Mouse (Mus musculus) cerebellum, postnatal 36 days (tissue): ENCODE measurements around the gene Ethe1.
A peak's percentile ranks its signal among the peaks of the same experiment; 100 is the strongest.

Source experiments
- DNase-seq, 2 experiments: peaks; one replicate each; pipeline ENCODE4 v3.0.0; 2021 to 2022; ENCODE audit warnings: mixed read lengths in 2 of 2

Gene Ethe1

DNA sequence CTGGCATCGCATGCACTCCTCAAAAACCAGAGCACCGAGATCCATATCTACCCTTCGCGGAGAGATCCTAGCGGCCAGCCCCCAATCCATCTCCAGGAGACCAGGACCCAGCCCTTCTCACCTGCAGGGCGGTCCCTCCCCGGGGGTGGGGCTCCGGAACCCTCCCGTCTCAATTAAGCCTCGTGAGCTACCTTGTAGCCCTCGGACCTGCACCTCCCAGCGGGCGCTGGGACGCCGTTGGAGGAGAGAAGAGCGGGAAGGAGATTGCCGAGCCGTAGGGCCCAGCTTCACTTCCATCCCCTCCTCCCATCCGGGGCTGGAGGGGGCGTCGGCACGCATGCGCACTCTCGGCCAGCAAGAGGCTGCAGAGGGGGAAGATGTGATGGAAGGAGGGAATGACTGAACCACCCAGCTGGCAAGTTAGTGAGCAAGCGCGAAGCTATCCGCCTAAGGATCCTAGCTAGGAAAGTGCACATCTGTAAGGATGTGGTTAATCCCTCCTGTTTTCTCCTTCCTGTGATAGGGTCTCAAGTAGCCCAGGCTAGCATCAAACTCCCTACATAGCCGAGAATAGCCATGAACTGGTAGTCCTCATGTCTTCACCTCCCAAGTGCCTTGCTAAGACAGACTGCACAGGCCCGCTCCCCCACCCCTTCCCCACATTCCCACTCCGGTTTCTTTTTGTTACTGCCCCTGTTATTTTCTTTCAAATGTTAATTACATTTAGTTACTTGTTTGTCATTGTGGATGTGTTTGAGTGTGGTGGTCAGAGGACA, at the start of gene Ethe1, which contains the start of gene Zfp575:
Ethe1 (plus strand) TSS at position 214 of the 776 bp plus-strand sequence.
Zfp575 (minus strand) TSS at position 312 of the 776 bp plus-strand sequence.
- DNase-seq = peak; percentile 27 to 63

GRCm38 (mm10) chr7:24537591-24537990, 49.8 kb upstream of the Ethe1 start:
- DNase-seq = peak; percentile 79 to 82

GRCm38 (mm10) chr7:24538154-24538553, 49.2 kb upstream of the Ethe1 start:
- no peak for DNase-seq

GRCm38 (mm10) chr7:24538701-24539100, 48.6 kb upstream of the Ethe1 start:
- DNase-seq = no peak

- no peak for DNase-seq
Observed at GRCm38 (mm10) chr7:24539686-24540085, 47.7 kb upstream of the Ethe1 start.

GRCm38 (mm10) chr7:24544506-24544905, 42.8 kb upstream of the Ethe1 start:
- no peak for DNase-seq

- peak in 1 of 2 experiments; percentile 17 for DNase-seq
Observed at GRCm38 (mm10) chr7:24546068-24546614, 41.2 kb upstream of the Ethe1 start, which contains the start of the genes Pinlyp and Xrcc1. Gene Pinlyp (minus strand): TSS chr7:24546118. Gene Xrcc1 (plus strand): TSS chr7:24546289.

DNA sequence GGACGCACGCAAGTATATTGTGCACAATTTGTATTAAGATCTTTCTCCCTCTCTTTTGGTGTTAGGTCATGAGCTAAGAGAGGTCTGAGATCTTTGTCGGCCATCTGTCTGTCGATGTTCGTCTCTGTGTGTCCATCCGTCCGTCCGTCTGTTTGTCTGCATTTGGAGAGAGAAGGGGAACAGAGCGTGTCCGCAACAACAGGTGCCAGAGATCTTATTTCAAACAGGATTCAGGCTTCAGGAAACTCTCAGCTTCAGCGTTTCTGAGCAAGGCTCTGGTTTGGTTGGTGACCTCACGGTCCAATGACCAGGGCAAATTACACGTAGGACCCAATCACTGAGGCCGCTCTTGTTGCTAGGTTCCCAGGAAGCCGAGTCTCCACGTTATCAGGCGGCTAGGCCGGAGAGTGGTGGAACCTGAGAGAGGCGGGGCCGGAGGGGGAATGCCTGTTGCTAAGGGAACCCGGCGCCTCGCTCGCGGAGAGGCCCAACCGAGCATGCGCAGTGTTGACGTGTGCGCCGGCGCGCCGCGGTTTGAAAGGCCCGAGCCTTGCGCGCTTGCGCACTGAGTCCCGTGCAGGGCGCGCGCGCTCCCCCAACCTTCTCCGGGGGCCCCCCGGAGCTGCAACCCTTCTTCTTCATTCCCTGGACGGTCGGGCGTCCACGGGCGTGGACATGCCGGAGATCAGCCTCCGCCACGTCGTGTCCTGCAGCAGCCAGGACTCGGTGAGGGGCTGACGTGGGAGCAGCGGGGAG, 40.5 kb upstream of the Ethe1 start:
- peak; percentile 98 to 99 for DNase-seq

GRCm38 (mm10) chr7:24547534-24548036, 39.8 kb upstream of the Ethe1 start:
- peak in 1 of 2 experiments; percentile 26 for DNase-seq

GRCm38 (mm10) chr7:24551985-24552759, 35.2 kb upstream of the Ethe1 start:
- no peak for DNase-seq

DNA sequence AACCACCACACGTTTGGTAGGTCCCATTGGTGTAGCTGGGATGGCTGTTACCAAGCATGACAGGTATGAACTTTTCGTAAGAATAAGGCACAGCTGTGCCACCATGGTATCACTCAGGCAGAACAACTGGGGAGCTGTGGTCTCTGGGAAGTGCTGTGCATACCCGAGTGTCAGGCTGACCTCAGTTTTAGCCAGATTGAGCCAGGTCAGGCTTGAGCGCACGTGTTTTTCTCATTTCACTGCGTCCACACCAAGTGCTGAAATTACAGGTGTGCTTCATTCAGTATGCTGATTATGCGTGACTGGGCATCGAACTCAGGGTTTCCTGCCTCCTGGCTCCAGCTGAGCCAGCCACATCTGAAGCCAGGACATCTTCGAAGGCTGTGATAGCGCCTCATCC, 31.6 kb upstream of the Ethe1 start:
- no peak for DNase-seq

DNA sequence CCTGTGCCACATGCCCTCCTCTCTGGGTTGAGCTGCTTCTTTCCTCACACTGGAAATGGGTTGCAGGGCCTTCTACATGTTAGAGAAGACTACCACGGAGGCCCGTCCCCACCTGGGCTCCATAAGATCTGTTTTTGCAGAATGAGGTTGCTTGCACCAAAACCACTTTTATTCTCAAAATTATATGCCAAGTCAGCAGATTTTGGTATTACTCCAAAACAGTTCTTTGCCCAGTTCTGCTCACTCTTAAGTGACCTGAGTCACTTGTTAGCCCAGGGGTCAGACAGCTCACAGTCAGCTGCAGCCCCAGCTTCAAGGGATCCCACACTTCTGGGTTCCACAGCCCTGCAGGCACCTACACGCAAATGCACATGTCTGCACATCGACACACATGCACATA, 25.9 kb upstream of the Ethe1 start:
- no peak for DNase-seq

- DNase-seq = no peak
Observed at GRCm38 (mm10) chr7:24563191-24563836, 24.0 kb upstream of the Ethe1 start.

DNA sequence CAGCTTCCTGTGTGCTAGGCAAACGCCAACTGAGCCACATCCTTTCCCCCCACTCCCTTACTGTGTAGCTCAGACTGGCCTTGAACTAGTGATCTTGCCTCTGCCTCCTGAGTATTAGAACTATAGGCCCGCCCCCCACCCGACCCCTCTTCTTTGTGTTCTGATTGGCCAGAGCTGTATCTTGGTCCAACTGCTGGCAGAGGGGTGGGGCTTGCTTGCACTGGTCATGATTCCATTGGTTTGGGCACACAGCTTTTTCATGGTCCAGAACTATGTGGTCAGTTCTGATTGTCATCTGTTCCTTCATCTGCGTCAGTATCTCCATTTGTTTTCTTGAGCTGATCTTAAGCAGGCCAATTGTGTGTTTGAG, 23.5 kb upstream of the Ethe1 start:
- DNase-seq = no peak

DNA sequence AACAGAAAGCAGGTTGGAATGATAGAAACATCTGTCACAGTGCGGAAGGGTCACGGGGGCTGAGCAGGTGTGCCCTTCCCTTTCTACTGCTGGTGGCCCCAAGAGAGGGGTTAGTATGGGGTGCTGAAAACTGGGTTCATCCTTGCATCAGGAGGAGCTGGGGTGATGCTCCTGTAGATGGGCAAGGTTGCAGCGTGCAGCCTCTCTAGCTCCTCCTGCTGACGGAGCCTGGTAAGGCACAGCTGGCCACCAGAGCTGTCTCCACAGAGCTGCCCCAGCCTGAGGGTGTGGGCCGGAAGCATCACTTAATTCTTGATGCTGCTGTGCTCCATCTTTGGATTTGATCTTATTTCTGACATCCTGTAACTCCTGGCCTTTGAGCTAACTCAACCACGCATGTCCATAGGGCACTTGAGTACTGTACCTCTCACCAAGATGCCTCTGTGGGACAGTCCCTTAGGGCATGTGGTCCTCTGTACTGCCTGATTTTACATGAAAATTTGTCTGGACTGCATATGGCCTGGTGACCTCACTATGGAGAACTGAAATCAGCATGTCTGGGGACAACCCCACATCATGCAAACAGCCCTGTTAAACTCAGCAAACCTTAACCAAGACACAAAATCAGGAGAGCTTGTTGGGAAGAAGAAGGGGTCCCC, 22.6 kb upstream of the Ethe1 start:
- DNase-seq = peak; percentile 82

- no peak for DNase-seq
Observed at GRCm38 (mm10) chr7:24565627-24566026, 21.7 kb upstream of the Ethe1 start.

GRCm38 (mm10) chr7:24566206-24566605, 21.1 kb upstream of the Ethe1 start:
- DNase-seq = no peak

GRCm38 (mm10) chr7:24568512-24568911, 18.8 kb upstream of the Ethe1 start:
- DNase-seq = no peak

- no peak for DNase-seq
Observed at GRCm38 (mm10) chr7:24571071-24571470, 16.3 kb upstream of the Ethe1 start.

GRCm38 (mm10) chr7:24572455-24572854, 14.9 kb upstream of the Ethe1 start:
- no peak for DNase-seq

GRCm38 (mm10) chr7:24574224-24574796, 13.0 kb upstream of the Ethe1 start:
- no peak for DNase-seq
